Mouse (Mus musculus) heart, postnatal 0 days (tissue): ENCODE measurements around the gene Crybg1. TPM values are rescaled to one million over a fixed set of nuclear protein-coding genes. Genes with fewer than 3 reads are reported as not detected.
"Not testable (repeated sequence)": the region's sequence is repeated elsewhere in the genome, so short reads cannot be mapped to it uniquely, and the experiment has no call there.

Experiments used
- ATAC-seq: fragments of 200-750 bp; cut with Nextera tagmentation; 2 replicates; pipeline ENCODE4 v1.8.0; 2017; ENCODE audit warnings: low read depth, moderate number of reproducible peaks, moderate library complexity; ENCODE audit not compliant: insufficient read depth
- DNase-seq: peaks from one replicate; pipeline ENCODE4 v3.0.0-alpha.2; 2016; ENCODE audit warnings: low spot score
- H3K27ac ChIP-seq: fragments of 300-500 bp; sonication (generic); 2 replicates; pipeline ENCODE4 v1.5.1; 2014; ENCODE audit warnings: low read depth, mild to moderate bottlenecking
- H3K27me3 ChIP-seq: fragments of 300-500 bp; sonication (generic); 2 replicates; pipeline ENCODE4 v1.6.1; 2014; ENCODE audit warnings: low read length, mixed read lengths; ENCODE audit not compliant: control insufficient read depth, insufficient read depth
- H3K36me3 ChIP-seq: fragments of 300-500 bp; sonication (generic); replicated peaks from 2 replicates; pipeline ENCODE4 v1.6.1; 2014; ENCODE audit warnings: low read length, mixed read lengths; ENCODE audit not compliant: control insufficient read depth, insufficient read depth
- H3K4me1 ChIP-seq: fragments of 300-500 bp; sonication (generic); 2 replicates; pipeline ENCODE4 v1.6.1; 2014; ENCODE audit warnings: antibody characterized with exemption; ENCODE audit not compliant: control insufficient read depth, insufficient read depth
- H3K4me2 ChIP-seq: fragments of 300-500 bp; sonication (generic); 2 replicates; pipeline ENCODE4 v1.6.1; 2014; ENCODE audit warnings: low read depth, mild to moderate bottlenecking, low read length, moderate library complexity
- H3K4me3 ChIP-seq: fragments of 300-500 bp; sonication (generic); 2 replicates; pipeline ENCODE4 v1.5.1; 2014; ENCODE audit warnings: low read depth, low read length
- H3K9ac ChIP-seq: fragments of 300-500 bp; sonication (generic); replicated peaks from 2 replicates; pipeline ENCODE4 v1.6.1; 2014; ENCODE audit warnings: low read depth, low read length, mixed read lengths
- H3K9me3 ChIP-seq: fragments of 300-500 bp; sonication (generic); replicated peaks from 2 replicates; pipeline ENCODE4 v1.6.1; 2016; ENCODE audit warnings: low read length; ENCODE audit not compliant: control insufficient read depth
- CTCF ChIP-seq: IDR thresholded peaks from 2 replicates; pipeline ENCODE4 v1.5.1; 2016; ENCODE audit warnings: antibody characterized with exemption, control low read depth, low read depth
- EP300 ChIP-seq: IDR thresholded peaks from 2 replicates; pipeline ENCODE4 v1.6.1; 2016; ENCODE audit warnings: antibody characterized with exemption, low read depth
- WGBS: fragments of 180-500 bp; shearing (Covaris S2); extraction: QIAGEN DNeasy Blood & Tissue Kit; methylation state at CpG from one replicate; pipeline ENCODE4 v1.1.7; 2014; 5-methylcytosine and 5-hydroxymethylcytosine counted together
- polyA plus RNA-seq: library from polyadenylated mRNA; unstranded; fragments of >200 nt; fragmentation: Nextera tagmentation; extraction: Ambion mirVana; gene quantifications from 2 replicates; pipeline ENCODE4 v1.2.1, GENCODE M21; 2015
- total RNA-seq: library from RNA; depleted of rRNA; stranded (reverse); fragments of >200 nt; gene quantifications from 2 replicates; pipeline ENCODE4 v1.2.3, GENCODE M21; 2014; ENCODE audit warnings: low replicate concordance

Gene Crybg1
- total and polyA plus RNA-seq, 2 experiments from 2014 or later: 0.15 to 2.0 TPM

DNA sequence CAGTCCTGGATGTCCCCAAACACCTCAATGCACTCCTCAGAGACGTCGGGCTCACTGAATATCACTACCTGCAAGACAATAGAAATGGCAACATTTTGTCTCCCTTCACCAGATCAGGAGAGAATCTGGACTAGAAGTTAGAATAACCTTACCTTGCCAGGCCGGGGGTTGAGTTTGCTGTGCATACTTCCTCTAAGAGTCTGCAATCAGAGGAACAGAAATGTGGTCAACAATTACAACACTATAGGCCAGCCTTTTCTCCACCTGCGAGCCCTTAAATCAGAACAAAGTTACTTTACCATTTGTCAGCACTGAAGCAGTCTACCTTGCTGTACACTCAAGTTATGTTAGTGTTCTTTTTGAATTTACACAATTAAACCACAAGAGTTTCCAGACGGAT, 156.1 kb downstream of the Crybg1 start:
- DNase-seq (no peak), ATAC-seq (no peak)
- Histone ChIP-seq H3K4me2 (no peak overlapping the region), H3K27me3 (no peaks in the 10 kb centered on the region), H3K4me3 (no peak overlapping the region), H3K4me1 (no peaks in the 10 kb centered on the region), H3K36me3 (no peaks in the 10 kb centered on the region), H3K27ac (no peak overlapping the region), H3K9ac (no peak overlapping the region), H3K9me3 (no peaks in the 10 kb centered on the region)
- TF ChIP-seq EP300 (no peak), CTCF (no peak)
- 81% methylated on average over 5 of the region's 5 CpGs for WGBS

DNA sequence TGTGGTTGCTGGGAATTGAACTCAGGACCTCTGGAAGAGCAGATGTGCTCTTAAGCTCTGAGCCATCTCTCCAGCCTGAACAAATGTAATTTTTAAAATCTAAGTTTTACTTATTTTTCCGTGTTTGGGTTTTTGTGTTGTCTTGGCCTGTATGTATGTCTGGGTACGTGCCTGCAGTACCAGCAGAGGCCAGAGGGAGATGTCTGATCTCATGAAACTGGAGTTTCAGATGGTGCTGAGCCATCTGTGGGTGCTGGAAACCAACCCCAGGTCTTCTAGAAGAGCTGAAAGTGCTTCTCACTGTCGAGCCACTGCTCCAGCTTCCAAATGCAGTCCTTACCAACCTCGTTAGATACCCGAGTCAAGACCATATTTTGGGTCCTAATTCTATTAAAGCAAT, 157.4 kb downstream of the Crybg1 start:
- ATAC-seq: no peak
- 88% methylated on average over 5 of the region's 5 CpGs for WGBS

DNA sequence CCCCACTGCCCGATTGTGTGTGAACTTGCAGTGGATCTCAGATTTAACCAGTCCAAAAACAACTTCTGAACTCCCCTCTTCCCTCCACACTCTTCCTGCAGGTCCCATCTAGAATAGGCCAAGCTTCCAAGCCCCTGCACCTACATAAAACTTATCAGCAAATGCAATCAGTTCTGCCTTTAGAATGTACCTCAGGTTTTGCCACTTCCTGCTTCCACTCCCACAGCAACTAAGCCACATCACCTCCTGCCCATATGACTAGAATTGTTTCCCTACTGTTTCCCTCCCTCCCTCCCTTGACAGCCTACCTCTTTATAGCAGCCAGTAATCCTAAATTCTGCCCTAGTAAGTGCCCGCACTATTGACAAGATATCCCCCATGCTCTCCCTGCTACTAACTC, 164.8 kb downstream of the Crybg1 start:
- Histone ChIP-seq H3K4me2 (no peak overlapping the region), H3K9ac (no peak overlapping the region), H3K4me1 (no peaks in the 10 kb centered on the region), H3K4me3 (no peak overlapping the region), H3K27ac (no peak overlapping the region), H3K36me3 (no peaks in the 10 kb centered on the region), H3K9me3 (no peaks in the 10 kb centered on the region), H3K27me3 (no peaks in the 10 kb centered on the region)
- no peak for DNase-seq
- 74% methylated on average over 2 of the region's 2 CpGs for whole genome bisulfite sequencing
- no peak for ATAC-seq
- TF ChIP-seq EP300: no peak
- no peak for TF ChIP-seq CTCF

More for the DNA sequence above, 157.4 kb downstream of the Crybg1 start:
- Histone ChIP-seq H3K36me3 (no peaks in the 10 kb centered on the region), H3K4me1 (no peaks in the 10 kb centered on the region), H3K9ac (no peak overlapping the region), H3K9me3 (no peaks in the 10 kb centered on the region), H3K4me3 (no peak overlapping the region), H3K27me3 (no peaks in the 10 kb centered on the region), H3K27ac (no peak overlapping the region), H3K4me2 (no peak overlapping the region)
- no peak for DNase-seq
- TF ChIP-seq CTCF (no peak), EP300 (no peak)

DNA sequence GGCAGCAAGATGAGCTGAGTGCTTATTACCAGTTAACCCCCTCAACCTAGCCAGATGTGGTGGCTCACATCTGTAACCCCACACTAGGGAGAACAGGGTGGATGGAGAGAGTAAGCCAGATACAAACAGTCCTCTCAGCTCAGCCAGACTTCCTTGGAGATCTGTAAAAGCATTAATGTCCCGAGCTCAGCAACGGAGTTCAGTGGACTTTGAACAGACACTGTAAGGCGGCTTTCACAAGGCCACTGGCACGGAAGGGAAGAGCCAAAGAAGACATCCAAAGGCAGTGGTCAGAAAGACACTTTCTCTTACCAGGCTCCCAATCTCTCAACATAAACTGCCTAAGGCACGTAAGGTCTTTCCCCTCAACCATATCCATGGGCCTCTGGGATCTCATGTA, 165.4 kb downstream of the Crybg1 start:
- no peak for ATAC-seq
- TF ChIP-seq EP300 (no peak), CTCF (no peak)
- Histone ChIP-seq H3K27me3 (no peaks in the 10 kb centered on the region), H3K9me3 (no peaks in the 10 kb centered on the region), H3K9ac (no peak overlapping the region), H3K27ac (no peak overlapping the region), H3K4me2 (no peak overlapping the region), H3K4me3 (no peak overlapping the region), H3K4me1 (no peaks in the 10 kb centered on the region), H3K36me3 (no peaks in the 10 kb centered on the region)
- no peak for DNase-seq
- 80% methylated on average over 5 of the region's 5 CpGs for WGBS

DNA sequence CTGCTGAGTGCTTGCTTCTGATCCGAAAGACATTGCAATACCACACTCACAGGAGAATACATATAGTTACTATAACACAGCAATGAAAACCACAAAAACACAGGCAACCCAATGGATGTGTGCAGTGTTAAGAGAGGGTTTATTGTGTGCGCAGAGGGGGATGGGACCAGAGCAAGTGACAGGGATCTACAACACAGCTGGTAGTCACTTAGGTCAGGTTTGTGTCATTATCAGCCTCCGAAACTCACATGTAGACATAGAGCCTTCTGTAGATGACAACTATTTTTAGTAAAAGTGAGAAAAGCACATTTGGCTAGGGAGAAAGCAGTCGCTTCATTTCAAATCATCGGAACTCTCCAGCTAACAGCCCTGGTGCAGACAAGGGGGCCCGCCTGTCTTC, 166.2 kb downstream of the Crybg1 start:
- TF ChIP-seq CTCF (no peak), EP300 (no peak)
- Histone ChIP-seq H3K9me3 (no peaks in the 10 kb centered on the region), H3K4me3 (no peak overlapping the region), H3K4me1 (no peaks in the 10 kb centered on the region), H3K9ac (no peak overlapping the region), H3K36me3 (no peaks in the 10 kb centered on the region), H3K27me3 (no peaks in the 10 kb centered on the region), H3K27ac (no peak overlapping the region), H3K4me2 (no peak overlapping the region)
- ATAC-seq (no peak), DNase-seq (no peak)
- 72% methylated on average over 6 of the region's 6 CpGs for WGBS

DNA sequence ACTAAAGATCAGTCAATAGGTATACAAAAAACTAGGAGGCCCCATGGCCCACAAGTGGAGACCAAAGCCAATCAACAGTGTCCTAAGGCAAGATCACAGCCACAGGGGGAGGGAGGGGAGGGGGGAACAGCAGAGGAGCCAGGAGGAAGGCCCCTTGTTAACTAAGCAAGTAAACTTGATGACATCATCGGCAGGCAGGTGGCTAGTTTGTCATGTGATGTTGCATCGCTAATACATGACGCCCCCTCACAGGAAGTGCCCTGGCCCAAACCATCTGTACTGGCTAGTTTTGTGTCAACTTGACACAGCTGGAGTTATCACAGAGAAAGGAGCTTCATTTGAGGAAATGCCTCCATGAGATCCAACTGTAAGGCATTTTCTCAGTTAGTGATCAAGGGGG, 167.9 kb downstream of the Crybg1 start:
- not testable (repeated sequence) for H3K4me3 ChIP-seq, H3K4me1 ChIP-seq, H3K27me3 ChIP-seq, H3K36me3 ChIP-seq, ATAC-seq, H3K9me3 ChIP-seq, DNase-seq, H3K9ac ChIP-seq, H3K27ac ChIP-seq, H3K4me2 ChIP-seq
- WGBS: 74% methylated on average over 3 of the region's 3 CpGs
